Mouse (Mus musculus): Measurements from ENCODE around the gene Map3k14.

GRCm38 (mm10) chr11:103260515-103261192 lies 6.6 kb downstream of the Map3k14 start:
- TF ChIP-seq CTCF (IDR thresholded peaks at IDR 0.05; ENCODE audit: low read depth, low read length), result no peak
- no peak for TF ChIP-seq POLR2A (IDR thresholded peaks at IDR 0.05; ENCODE audit: extremely low read depth, insufficient read depth, low read length)

All from liver, adult 2 months (tissue).